Mouse (Mus musculus): ENCODE data around the gene Cd109.

Gene Cd109

GRCm38 (mm10) chr9:78641386-78641785 is 26.0 kb downstream of the Cd109 start:
- DNase-seq (ENCODE audit: low read depth in 2 of 2, low spot score in 2 of 2), result no peak

- DNase-seq (ENCODE audit: low read depth in 2 of 2, low spot score in 2 of 2), result peak; percentile 1 to 14
These were observed 30.8 kb downstream of the Cd109 start for GRCm38 (mm10) chr9:78646008-78646777.

GRCm38 (mm10) chr9:78648641-78649040 is 33.3 kb downstream of the Cd109 start:
- DNase-seq (ENCODE audit: low read depth in 2 of 2, low spot score in 2 of 2), result no peak

DNA sequence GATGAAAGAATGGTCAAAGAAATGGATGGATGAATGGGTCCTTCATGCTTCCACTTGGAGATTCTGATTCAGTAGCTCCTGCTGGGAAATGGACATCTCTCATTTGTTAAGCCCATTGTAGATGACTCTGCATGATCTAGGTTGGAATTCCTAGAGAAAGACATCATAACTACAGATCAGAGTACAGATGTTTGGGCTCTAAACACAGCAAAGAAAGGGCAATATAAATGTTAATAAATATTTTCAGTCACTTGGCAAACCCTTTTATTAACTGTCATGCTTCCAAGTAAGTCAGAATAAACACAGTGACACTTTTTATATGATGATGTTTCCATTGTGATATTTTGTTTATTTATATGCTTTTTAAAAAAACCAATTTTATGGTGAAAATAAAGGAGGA is 34.1 kb downstream of the Cd109 start:
- DNase-seq (ENCODE audit: low read depth in 2 of 2, low spot score in 2 of 2), result no peak

- no peak for DNase-seq (ENCODE audit: low read depth in 2 of 2, low spot score in 2 of 2)
These were observed 42.2 kb downstream of the Cd109 start for GRCm38 (mm10) chr9:78657564-78657963.

GRCm38 (mm10) chr9:78671446-78671985 is 56.2 kb downstream of the Cd109 start:
- no peak for DNase-seq (ENCODE audit: low read depth in 2 of 2, low spot score in 2 of 2)

DNA sequence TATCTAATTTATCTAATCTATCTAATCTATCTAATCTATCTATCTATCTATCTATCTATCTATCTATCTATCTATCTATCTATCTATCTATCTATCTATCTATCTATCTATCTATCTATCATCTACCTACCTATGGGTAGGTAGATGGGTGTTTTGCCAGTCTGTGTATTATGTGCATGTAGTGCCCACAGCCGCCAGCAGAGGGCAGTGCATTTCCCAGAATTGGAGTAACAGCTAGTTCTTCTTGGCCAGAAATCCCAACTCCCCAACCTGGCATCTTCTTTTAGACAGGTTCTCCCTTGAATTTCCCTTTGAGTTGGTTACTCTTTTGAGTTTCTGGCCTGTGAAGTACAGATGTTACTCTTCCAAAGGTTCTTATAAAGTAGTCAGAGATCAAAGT is 85.3 kb downstream of the Cd109 start:
- DNase-seq (ENCODE audit: low read depth in 2 of 2, low spot score in 2 of 2), result peak; percentile 22 to 44

DNA sequence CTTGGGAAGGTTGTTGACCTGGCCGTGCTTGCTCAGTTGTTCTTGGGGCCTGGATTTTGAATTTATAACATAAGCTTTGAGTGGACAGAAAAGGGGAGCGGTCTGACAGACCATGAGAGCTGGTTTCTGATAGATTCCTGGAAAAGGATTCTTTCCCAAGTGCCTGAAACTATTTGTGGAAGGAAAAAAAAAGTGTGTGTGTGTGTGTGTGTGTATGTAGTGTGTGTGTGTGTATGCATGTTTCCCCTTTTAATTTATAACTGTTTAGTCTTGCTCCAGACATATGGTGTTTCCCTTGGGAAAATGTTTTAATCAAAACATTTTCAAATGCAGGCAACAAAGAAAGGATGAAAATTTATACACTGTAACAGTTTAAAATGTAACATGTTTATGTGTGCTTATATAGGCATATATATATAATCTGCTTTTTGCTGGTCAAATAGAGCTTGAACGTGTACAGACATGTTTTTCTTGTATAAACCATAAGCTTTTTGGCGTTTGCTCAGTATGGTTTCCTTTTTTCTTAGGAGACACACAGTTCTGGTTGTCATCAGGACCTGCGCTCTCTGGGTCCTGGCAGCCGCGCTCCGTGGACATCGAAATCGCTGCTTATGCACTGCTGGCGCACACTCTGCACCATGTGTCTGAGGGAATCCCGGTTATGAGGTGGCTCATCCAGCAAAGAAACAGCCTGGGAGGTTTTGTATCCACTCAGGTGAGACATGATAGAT is 87.3 kb downstream of the Cd109 start:
- no peak for DNase-seq (ENCODE audit: low read depth in 2 of 2, low spot score in 2 of 2)

DNA sequence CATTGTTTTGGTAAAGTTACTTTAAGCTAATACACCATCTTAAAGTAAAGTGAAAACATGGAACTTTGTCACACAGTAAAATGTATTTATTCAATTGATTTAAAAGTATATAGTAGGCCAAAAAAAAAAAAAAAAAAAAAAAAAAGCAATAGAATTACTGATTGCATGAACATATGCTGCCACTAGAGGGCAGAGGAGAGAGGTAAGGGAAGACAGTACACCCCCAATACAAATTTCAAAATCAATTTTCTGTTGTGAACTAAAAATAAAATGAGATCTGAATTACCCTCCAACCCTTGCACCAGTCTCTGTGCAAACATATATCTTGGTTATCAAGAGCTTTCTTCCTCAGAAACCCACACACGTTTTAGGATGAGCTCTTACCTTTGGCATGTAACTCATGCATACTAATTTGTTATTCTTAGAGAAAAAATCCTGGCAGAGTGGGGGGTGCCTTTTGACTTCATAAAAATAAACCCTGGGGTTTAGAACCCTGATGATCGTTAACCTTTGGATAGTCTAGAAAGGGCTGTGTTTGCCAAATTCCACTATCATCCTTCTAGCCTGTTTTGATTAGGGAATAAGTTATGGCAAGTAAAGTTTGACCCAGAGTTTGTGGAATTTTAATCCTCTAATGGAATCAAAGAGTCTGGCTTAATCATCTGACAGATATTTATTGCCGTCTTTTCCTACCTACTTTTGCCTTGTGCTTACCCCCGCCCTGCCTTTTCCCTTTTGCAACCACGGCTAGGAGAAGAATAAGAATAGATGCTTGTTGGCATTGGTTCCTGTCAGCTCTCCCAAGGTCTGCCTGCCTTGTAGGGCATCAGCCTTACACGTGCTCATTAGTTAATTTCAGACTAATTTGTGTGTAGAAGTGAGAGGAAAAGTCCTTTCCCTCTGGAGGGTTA is 105.8 kb downstream of the Cd109 start:
- DNase-seq (ENCODE audit: low read depth in 2 of 2, low spot score in 2 of 2), result no peak

DNA sequence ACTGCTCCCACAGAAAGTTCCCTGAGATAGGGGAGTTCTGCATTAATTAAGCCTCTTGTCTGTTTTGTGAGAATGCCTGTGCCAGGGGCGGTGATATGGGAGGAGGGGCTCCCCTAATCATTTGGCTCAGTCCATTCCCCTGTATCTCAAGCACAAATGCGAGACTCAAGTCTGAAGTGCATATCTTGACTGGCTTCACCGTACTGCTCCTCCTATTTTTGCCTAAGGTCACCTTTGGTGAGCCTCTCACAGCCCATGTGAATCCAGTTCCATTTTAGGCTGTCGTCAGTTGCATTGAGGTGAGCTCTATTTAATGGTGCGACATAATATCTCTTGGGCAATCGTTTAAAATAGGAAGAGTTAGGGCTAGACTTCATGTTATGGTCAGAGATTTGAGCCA is 116.6 kb downstream of the Cd109 start:
- DNase-seq (ENCODE audit: low read depth in 2 of 2, low spot score in 2 of 2), result no peak

GRCm38 (mm10) chr9:78735519-78735918 is 120.2 kb downstream of the Cd109 start:
- no peak for DNase-seq (ENCODE audit: low read depth in 2 of 2, low spot score in 2 of 2)

DNA sequence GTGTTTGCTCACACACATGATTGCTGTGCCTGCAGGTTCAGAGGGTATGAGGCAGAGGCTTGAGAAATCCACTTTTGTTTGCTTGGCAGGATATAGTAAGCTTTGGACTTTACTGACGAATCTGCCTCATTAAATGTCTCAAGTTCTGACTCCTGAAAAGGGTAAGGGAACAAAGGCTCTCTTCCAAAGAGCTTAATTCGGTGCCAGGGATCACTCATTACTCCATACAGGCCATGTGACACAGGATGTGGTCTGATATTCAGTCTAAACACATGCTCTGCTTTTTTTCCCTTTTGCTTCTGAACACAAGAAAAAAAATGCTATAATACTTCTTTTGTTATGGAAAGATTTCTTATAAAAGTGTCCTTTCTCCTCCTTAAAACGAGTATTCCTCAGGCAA is 126.7 kb downstream of the Cd109 start:
- DNase-seq (ENCODE audit: low read depth in 2 of 2, low spot score in 2 of 2), result no peak

- DNase-seq (ENCODE audit: low read depth in 2 of 2, low spot score in 2 of 2), result no peak
These were observed 134.9 kb downstream of the Cd109 start for GRCm38 (mm10) chr9:78750246-78750645.

Measured in CD8-positive naive resting alpha-beta T cell, adult 2 months (primary cell).